Mouse (Mus musculus) CD4-positive, CD25-positive, alpha-beta regulatory T cell, adult 4 months (primary cell): ENCODE results near the gene Twf2. TPM values are rescaled to one million over a fixed set of nuclear protein-coding genes. Genes with fewer than 3 reads are reported as not detected.
"Not testable (repeated sequence)": the region's sequence is repeated elsewhere in the genome, so short reads cannot be mapped to it uniquely, and the experiment has no call there.

Experiments used
- ATAC-seq: one replicate; pipeline ENCODE4 v1.8.0; 2017
- polyA plus RNA-seq, 2 experiments: library from polyadenylated mRNA; unstranded; fragments of 100-300 nt; shearing (Covaris generic); gene quantifications; one replicate each; pipeline ENCODE4 v1.2.1; 2017

The Twf2 gene
- 100 to 1,000 TPM; 151 to 174 TPM for polyA plus RNA-seq

DNA sequence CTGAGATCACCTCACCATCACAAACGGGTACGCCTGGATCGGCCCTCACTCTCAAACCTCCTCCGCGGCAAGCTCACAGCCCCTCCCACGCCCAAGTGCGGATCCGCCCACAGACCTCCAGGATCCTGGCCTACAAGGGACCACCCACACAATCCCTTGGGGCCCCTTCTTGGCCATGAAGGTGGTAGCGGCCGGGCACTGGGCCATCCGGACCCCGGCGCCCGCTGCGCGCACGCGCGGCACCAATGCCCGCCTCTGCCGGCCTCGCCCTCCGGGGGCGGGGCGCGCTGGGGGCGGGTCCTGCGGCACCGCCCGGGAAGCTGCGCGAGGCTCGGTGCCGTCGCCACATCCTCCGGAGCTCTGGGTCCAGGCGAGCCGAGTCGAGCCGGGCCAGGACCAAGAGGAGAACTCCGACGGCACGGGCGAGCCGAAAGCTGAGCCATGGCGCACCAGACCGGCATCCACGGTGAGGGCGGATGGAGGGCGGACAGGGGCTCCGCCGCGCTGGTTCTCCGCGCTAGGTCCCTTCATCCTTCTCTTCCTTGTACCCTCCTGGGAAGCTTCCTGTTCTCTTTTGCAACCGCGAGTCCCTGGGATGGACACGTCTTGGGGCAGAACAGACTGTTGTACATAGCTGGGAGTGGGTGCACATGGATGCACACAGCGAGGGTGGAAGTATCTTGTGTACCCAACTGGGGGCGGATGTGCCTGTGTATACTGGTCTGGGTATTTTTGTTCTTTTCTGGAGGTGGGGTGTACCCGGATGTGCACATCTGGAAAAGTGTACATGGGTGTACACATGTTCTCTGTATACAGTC, at the start of gene Twf2:
TSS of gene Twf2 (plus strand) at position 290 of the 818 bp plus-strand sequence.
- peak; percentile 86 for ATAC-seq

- ATAC-seq, result no peak
Measured at GRCm38 (mm10) chr9:106154106-106154505, 48.8 kb upstream of the Twf2 start.

- no peak for ATAC-seq
Measured at GRCm38 (mm10) chr9:106156419-106156818, 46.5 kb upstream of the Twf2 start.

DNA sequence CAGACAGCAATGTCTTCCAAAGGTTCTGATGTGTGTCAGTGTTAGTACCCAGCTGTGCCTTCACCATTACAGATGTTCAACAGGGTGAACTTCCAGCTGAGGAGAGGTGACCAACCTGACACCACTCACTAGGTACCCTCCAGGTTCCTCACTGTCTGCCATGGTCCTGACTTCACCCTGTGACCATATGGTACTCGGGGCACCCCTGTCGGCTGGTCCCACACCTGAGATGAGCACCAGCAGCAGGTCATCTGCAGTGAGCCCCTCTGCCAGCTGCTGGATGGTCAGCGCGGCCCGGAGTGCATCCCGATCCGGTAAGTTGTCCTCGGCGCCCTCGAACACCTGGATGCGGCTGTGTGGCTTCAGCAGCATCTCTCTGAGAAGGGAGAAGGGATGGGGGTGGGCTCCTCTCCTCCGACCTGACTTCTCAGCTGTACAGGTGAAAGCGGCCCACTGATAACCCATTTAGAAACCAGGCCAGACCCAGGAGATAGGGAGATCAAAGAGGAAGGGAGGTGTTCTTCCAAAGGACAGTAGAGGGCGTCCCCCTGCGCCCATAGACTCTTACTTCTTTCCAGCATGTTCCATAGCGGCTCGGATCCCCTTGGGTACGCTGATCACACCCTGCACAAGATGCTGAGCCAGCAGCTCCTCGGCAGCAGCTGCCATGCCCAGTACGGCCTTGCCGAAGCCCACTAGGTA, 45.8 kb upstream of the Twf2 start:
- ATAC-seq, result no peak

DNA sequence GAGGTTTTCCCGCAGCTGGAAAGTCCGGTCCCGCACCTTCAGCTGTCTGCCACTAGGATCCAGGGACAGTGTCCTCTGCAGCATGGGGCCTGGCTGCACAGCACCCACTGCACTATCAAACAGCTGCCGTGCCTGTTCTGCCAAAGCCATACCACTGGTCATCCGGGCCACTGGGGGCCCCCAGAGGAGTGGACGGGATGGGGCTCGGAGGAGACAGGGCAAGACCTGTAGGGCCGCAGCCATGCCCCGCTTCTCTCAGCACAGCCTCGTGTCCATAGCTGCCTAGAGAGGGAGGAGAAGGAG, 45.3 kb upstream of the Twf2 start:
- ATAC-seq, result no peak

GRCm38 (mm10) chr9:106158037-106158491, 44.8 kb upstream of the Twf2 start, which contains the start of gene Glyctk:
Gene Glyctk (minus strand): TSS chr9:106158138.
- ATAC-seq, result no peak

- ATAC-seq, result no peak
Measured at GRCm38 (mm10) chr9:106159237-106159636, 43.7 kb upstream of the Twf2 start.

GRCm38 (mm10) chr9:106159784-106160301, 43.1 kb upstream of the Twf2 start:
- peak; percentile 94 for ATAC-seq

GRCm38 (mm10) chr9:106160426-106160825, 42.5 kb upstream of the Twf2 start:
- ATAC-seq, result no peak

- ATAC-seq, result no peak
Measured at GRCm38 (mm10) chr9:106166709-106167108, 36.2 kb upstream of the Twf2 start.

DNA sequence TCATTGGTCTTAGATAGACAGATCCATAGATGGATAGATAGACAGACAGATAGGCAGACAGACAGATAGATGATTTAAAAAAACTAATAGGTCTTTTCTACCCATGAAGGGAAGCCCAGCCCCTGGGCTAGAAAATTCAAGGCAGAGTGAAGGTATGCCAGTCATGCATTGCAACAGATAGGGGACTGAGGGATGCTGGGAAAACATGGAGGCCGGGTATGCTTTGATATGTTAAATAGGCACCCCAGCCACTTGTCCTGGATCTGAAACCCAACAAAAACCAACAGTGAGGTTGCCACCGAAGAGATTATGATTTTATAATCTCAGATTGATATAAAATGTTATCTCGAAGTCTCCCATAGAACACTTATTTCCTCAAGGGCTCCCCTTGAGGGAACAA, 35.7 kb upstream of the Twf2 start:
- no peak for ATAC-seq

DNA sequence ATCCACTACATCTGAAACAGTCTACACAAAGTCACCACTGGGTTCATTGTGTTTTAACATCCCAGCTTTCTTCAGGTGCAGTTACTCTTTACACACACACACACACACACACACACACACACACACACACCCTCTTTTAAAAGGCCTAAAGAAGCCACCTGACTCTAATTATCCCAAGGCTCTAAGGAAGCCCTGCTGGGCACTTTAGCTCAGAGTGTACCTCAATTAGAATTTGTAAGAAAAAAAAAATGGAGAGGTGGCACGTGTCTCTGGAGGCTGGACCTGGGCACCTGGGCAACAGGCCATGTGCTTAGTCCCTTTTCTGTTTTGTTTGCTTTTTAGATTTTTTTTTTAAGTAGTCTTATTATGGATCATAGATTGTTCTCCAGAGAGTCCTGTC, 35.2 kb upstream of the Twf2 start:
- ATAC-seq, result no peak

DNA sequence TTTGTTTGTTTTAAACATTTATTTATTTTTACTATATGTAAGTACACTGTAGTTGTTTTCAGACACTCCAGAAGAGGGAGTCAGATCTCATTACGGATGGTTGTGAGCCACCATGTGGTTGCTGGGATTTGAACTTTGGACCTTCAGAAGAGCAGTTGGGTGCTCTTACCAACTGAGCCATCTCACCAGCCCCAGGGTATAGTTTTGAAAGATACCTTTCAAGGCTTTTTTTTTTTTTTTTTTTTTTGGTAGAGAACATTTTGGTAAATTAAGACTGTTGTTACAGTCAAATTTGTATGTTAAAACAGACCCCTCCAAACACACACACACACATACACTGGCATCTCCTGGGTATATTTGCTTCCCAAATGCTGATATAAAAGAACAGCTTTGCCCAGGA, 33.9 kb upstream of the Twf2 start:
- not testable (repeated sequence) for ATAC-seq

DNA sequence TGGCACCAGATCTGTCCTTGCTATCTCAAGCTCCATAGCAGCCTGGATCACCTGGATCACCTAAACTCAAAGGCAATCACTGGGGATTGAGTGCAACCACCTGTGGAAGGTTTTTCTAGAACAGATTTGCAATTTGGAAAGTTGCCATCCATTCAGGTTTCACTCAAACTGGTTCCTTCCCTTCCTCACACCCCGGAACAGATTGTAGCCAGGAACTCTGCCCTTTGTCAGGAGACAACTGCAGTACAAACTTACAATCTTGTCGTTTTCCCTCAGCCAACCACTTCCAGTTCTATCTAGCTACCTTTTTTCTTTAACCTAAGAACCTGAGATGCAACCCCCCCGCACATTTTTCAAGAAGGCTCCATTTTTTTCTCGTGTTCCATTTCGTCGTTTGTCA, 33.0 kb upstream of the Twf2 start:
- no peak for ATAC-seq

GRCm38 (mm10) chr9:106170556-106171345, 32.2 kb upstream of the Twf2 start, which contains the start of gene Wdr82:
Gene Wdr82 (plus strand): TSS chr9:106170928.
- peak; percentile 81 for ATAC-seq

DNA sequence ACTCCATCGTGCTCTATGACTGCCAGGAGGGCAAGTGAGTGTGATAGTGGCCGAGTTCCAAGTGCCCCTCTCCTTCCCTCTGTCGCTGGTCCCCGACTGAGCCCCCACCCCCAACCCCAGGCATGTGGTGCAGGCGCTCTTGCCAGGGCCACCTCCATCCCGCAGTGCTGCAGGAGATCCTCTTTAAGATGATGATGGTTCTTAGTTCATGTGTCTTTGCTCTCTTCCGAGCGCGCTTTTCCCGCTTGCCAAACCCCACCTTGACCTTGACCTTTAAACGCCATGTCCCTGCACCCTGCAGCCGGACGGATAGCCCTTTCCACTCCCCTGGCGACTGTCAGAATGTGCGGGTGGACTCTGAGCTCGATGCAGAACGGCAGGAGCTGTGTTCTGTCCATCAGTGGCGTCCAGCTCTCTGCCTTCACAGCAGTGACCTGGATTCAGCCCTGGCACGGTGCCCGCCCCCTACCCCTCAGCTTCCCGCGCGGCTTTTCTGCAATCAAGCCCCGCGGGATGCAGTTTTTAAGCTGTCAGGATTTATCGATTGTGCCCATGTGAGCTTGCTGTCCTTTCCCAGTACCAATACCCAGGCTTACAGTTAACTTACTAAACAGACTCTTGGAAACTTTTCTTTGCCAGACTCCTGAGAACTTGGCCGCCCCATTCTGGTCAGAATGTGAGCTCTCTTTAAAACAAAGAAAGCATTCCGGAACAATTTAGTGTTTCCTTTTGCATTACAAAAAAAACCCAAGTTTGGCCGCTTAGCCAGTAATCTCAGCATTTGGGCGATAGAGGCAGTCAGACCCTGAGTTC, 31.4 kb upstream of the Twf2 start:
- ATAC-seq, result peak; percentile 3

DNA sequence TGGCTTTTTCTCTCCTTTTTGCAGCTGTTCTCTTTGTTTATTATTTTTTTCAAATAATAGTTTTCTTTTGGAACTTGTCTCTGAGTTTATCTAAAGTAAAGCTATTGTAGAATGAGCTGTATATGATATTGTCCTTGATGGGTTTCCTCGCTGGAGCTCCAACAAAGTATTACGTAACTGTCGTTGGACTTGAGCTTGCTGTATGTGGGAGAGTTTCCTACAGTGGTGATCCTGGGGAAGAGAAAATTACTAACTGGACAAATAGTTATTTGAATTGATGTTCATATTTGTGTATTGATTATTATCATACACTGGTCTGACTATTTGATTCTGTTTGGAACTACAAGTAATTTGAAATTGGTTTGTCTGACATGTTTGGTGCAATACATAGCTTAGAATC, 30.4 kb upstream of the Twf2 start:
- ATAC-seq, result no peak

DNA sequence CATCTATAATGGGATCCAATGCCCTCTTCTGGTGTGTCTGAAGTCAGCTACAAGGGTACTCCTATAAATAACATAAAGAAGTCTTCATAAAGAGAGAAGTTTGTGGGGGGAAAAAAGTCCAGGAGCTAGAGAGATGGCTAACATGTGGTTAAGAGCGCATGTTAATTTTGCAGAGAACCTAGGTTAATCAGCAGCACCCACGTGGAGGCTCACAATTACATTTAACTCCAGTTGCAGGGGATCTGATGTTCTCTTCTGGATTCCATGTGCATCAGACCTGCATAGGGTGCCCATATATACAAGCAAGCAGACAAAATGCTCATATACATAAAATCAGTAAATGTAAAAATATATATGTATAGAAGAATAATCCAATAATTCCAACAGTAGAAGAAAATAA, 29.5 kb upstream of the Twf2 start:
- ATAC-seq, result no peak

GRCm38 (mm10) chr9:106175552-106176200, 27.2 kb upstream of the Twf2 start:
- peak; percentile 7 for ATAC-seq

DNA sequence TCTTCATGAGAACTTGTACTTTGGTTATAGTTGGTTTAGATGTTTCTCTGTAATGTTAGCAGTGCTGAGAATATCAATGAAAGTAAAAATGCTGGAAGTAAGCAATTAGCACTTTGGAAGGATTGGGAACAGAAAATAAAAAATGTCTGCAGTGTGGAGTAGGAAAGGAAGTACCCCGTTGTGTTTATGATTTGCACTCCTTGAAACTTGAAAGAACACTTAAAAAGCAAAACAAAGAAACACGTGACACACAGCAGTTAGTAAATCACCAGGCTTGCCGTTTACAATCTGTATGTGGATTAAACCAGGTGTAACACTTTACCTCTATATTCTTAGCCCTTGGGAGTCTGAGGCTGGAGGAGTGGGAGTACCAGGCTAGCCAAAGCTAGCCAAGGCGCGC, 26.1 kb upstream of the Twf2 start:
- peak; percentile 23 for ATAC-seq

DNA sequence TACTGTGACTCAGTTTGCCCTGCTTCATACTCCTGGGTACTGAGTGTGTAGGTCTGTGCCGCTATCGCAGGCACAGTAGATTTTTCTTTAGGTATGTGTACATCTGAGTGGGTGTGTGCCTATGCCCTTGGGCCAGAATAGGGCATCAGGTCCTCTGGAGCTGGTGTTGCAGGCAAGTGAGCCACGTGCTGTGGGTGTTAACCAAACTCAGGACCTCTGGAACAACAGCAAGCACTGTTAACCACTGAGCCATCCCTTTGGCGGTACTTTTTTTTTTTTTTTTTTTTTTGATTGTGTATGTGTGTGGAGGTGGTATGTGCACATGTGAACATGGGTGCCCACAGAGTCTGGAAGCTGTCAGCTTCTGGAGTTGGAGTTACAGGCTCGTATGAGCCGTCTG, 25.1 kb upstream of the Twf2 start:
- ATAC-seq, result no peak

- no peak for ATAC-seq
Measured at GRCm38 (mm10) chr9:106179454-106179853, 23.5 kb upstream of the Twf2 start.
